Mouse (Mus musculus): Measurements from ENCODE around the gene Bcl2l13. TPM values are rescaled to one million over a fixed set of nuclear protein-coding genes. Genes with fewer than 3 reads are reported as not detected.

Bcl2l13 gene
- 10 to 100 TPM; 63.0 to 68.1 TPM for total RNA-seq (2021)
- long read RNA-seq, experiment 1, full-length matches to known transcripts: 25 of 40 reads
- long read RNA-seq, experiment 1, partial matches to known transcripts: 10 of 40 reads
- long read RNA-seq, experiment 1, other reads (novel, unspliced or antisense): 5 of 40 reads
- long read RNA-seq, experiment 2, full-length matches to known transcripts: 17 of 27 reads
- long read RNA-seq, experiment 2, partial matches to known transcripts: 4 of 27 reads
- long read RNA-seq, experiment 2, other reads (novel, unspliced or antisense): 6 of 27 reads

DNA sequence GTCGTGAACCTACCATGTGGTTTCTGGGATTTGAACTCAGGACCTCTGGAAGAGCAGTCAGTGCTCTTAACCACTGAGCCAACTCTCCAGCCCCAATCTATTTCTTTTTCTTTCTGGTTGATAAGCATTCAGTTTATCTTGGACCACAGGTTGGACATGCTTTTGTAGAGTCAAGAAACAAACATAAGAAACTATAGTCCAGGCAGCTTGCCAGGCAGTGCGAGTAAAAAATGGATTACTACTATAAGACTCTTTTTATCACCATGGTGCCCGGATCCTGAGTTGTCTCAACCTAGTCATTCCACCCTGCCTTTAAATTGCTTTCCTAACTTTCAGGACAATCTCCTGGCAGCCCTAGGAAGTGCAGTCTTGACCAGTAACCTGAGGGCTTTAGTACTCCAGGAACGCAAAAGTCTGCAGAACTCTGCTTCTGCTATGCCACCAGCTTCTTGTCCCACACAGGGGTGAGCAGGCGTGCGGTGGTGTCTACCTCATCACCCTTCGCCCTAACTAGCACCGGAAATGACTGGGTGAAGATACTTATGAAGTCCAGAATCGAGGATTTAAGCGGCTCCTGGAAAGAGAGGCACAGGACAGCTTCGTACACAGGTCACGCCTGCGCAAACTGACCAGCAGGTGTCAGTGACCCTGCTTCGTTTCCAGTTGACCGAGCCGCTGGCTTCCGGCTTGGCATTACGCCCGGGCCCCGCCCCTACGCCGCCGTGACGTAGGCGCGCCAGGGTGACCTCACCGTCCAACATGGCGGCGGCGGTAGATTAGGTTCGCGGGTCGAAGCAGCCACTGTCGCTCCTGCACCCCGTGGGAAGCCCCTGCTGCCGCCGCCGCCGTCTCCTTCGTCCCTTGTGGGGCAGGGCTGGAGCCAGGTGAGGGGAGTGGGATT, at the start of gene Bcl2l13:
TSS of gene Bcl2l13 (plus strand) at position 739 of the 901 bp plus-strand sequence.
- peak; percentile 97 to 98 for DNase-seq

DNA sequence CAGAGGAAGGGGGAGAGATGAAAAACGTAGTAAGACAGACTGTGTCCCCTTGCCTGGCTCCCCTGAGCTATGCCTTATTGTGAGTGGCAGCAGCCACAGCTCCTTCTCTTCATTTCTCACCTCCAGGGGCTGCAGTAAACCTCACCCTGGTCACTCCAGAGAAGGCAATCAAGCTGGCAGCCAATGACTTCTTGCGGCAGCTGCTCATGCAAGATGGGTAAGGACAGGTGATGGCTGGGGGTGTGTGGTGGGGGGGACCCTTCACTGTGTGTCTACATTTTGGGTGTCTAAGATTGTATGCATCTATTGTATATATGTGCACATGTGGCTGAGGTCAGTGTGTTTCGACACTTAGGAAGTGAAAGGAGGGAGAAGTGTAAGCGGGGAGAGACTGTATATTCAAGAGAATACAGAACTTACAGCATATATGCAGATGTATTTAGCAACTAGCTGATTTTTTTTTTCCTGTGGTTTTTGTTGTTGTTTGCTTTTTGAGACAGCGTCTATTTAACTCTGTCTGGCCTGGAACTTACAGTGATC, 47.9 kb upstream of the Bcl2l13 start:
- no peak for DNase-seq

DNA sequence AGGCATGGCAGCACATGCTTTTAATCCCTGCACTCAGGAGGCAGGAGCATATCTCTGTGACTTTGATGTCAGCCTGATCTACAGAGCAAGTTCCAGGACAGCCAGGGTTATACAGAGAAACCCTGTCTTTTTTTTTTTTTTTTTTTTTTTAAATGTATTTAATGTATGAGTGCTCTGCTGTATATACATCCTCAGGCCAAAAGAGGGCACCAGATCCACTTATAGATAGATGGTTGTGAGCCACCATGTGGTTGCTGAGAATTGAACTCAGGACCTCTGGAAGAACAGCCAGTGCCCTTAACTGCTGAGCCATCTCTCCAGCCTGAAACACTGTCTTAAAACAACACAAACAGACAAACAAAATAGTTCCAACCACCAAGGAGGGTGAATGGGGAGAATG, 47.1 kb upstream of the Bcl2l13 start:
- no peak for DNase-seq

DNA sequence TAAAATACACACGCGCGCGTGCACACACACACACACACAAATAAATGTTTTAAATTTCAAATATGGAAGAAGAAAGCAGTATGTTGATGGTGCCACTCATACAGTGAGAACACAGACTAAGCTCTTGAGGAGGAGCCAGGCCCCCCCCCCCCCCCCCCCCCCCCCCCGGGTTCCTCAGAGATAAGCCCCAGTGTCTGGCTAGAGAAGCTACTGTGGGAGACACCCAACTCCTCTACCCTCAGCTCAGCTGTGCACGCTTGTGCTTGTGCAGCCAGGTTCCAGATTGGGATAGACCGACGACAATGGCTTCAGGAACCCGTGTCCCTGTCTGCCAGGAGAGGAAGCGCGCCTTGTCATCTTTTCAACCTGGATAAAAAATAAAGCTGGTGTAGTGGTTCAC, 45.9 kb upstream of the Bcl2l13 start:
- DNase-seq: no peak

DNA sequence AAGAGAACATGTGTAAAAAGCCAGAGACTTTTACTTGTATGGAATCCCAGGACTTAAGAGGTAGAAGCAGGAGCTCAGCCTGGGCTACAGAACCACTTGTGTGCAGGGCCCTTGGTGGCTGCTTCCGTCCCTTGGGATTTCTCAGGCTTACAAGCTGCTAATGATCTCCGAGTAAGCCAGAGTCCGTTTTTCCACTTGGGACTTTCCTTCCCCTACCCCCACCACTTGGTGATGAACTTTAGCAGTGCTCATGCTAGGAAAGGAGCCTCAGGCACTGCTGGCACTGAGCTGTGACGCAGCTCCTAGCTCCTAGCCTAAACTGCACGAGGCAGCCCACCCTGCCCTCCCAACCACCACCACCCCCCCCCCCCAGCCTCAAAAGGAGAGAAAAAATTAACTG, 45.3 kb upstream of the Bcl2l13 start:
- no peak for DNase-seq

DNA sequence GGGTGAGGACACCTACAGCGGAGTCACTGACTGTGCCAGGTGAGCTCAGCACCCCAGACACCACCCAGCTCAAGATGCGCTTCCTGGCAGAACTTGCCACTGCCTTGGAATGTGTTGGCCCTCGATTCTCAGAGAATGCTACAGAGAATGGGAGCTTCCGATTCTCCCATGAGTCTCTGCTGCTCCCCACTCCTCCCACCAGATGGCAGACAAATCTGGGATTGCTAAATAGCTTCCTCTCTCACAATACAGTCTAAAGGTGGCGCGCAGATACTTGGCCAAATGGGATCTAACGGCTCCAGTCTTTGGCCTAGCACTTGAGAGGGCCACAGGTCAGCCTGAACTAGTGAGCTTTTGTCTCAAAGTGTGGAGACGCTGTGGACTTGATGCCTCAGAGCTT, 43.1 kb upstream of the Bcl2l13 start:
- DNase-seq: no peak

DNA sequence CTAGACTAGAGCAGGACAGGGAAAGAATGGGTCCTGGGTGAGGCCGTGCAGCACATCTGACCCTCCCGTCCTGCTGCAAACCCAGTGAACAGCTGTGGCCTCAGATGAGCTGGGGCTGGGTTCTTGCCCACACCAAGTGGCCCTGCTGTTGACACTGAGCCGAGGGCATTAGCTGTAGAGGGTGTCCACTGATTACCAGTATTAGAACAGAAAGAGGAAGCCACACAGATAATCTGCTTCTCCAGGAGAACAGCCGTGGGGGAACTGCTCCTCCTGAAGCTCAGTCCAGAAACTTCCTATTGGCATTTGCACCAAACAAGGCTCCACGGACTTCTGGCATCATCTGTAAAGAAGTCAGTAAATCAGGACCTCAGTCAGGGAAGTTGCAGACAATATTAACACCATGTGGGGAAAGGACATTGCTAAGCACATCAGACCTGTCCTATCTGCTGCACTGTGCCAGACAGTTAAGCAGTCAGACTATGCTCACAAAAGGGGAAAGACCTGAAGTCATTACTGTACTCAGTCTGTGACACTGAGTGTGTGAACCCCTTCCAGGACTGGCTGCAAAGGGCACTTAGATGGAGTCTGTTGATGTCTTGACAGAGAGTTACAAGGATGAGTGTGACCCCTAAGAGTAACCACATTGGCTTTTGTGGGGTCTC, 40.5 kb upstream of the Bcl2l13 start:
- DNase-seq: no peak

DNA sequence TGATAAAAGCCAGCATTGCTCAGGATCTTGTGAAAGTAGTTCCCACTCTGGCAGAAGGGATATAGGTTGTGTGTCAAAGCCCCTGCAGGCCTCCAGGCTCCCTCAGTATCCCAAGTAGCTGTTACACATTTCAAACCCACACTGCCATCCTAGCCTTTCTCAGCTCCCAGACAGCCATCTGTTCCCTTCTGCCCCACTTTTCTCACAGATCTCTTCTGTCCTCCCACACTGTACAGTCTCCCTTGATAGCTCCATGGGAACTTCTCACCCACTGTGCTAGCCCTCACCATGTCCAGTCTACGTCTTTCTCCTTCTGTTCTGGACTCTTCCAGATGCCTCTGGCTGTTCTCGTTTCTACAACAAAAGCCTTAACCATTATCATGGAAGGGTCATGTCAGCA, 39.9 kb upstream of the Bcl2l13 start:
- no peak for DNase-seq

DNA sequence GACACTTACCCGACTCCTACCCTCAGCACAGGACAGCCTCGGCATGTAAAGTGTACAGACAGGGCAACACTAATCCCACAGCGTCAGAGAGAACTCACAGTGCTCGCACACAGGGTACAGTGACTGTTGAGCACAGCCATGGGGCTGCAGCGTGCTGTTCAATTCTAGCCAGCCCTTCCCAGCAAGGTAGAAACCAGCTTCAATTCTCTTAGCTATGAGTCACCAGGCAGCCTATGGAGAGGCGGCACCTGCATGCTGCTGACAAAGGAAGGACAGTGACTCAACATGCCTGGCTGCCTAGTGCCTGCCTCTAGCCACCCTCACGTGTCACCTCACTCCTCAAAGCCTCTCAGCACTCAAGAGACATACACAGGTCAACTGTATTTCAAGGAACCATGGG, 38.0 kb upstream of the Bcl2l13 start:
- DNase-seq: no peak

DNA sequence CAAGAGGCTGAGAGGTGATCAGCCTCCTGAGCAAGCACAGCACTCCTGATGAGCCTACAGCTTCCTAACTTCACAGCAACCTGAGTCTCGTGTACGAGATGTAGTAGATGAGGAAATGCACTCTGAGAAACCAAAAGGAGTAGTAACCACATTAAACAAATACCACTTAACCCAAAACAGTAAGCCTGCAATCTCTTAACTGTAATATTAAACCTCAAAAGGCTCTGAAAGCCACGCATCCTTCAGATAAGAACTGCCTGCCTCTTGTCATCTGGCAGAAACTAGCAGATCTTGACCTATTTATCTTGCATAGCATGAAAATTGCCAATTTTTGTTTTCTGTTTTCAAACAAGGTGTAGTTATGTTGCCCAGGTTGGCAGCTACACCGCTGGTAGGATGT, 37.1 kb upstream of the Bcl2l13 start:
- DNase-seq: no peak

DNA sequence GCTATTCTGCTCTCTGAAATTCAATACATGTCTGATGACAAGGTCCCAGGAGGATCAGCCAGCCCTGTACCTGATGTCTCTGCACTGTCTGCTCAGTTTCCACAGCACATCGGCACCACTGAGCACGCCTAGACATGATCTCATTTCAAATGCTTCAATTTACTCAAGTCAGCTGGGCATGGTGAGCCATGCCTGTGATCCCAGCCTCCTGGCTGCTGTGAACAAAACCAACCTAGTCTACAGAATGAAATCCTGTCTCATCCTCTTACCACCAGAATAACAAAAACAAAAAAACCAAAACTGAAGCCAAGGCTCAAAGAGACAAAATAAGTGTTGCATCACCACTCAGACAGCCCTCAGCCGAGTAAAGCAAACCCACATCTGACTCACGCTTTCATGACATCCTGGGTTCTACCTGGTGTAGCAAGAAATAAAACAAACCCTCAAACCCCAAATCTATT, 36.4 kb upstream of the Bcl2l13 start:
- DNase-seq: no peak

DNA sequence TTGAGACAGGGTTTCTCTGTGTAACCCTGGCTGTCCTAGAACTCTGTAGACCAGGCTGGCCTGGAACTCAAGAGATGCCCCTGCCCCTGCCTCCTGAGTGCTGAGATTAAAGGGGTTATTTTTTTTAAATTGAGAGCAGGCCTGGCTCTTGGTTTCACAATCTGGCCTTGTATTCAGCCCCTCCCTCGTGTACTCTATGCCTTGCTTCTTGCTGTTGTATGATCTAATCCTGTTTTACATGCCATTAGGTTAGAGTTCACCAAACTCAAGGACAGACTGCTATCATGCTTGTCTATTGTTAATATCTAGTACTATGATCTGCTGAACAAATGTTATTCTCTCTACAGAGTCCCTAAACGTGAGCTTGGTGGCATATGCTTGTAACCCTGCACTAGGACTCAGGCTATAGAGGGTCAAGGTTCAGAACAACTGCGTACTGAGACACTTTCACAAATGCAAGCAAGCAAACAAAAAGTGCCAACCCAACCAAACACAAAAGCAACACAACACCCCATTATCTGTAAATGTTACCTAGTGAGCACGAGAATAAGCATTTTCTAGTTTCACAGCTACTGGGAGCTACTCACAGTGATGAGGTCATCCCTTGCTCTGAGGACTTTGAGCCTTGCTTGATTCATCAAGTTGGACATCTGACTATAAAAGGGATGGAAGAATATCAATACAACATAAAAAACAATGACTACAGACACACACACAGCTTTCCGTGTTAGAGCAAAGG, 28.8 kb upstream of the Bcl2l13 start:
- no peak for DNase-seq

DNA sequence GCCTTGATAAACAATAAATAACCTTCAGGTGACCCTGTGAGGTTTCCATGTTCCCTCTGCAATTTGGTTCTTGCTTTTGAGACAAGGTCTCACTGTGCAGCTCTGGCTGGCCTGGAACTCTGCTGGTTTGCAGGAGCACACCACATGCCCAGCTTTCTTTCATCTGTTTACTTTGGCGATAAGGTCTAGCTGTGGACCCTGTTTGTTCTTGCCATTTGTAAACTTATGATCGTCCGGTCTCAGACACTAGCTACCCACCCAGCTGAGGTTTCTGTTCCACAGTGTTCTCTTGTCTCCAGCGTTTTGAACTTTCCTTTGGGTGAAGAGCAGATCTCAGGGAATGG, 28.3 kb upstream of the Bcl2l13 start:
- no peak for DNase-seq

DNA sequence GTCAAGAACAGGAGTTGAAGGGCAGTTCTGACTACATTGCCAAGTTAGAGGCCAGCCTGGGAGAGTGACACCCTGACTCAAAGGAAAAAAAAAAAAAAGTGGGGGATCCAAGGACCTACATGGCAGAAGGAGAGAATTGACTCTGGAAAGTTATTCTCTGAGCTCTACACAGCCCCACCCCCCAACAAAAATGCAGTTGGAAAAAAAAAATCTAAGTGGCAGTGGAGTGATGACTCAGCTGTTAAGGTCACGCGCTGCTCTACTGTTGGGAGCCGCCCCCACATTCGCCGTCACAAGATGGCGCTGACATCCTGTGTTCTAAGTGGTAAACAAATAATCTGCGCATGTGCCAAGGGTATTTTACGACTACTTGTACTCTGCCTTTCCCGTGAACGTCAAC, 24.0 kb upstream of the Bcl2l13 start:
- peak in 1 of 2 experiments; percentile 51 for DNase-seq

DNA sequence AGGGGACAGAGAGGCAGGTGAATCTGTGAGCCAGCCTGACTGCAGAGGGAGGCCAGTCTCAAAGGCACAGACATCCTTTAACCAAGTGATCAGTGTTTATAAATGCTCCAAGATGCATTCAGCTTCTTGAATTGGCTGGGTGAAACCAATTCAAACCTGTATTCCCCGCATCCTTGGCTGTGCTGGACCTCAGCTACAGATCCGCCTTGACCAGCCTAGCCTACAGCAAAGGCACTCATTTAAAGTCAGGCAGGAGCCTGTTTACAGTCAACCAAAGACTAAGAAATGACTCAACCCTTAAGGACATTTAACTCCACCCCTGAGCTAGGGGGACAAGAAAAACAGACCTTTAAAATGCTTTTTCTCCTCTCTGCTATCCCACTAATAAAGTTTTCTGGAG, 16.7 kb upstream of the Bcl2l13 start:
- DNase-seq: peak in 1 of 2 experiments; percentile 33

DNA sequence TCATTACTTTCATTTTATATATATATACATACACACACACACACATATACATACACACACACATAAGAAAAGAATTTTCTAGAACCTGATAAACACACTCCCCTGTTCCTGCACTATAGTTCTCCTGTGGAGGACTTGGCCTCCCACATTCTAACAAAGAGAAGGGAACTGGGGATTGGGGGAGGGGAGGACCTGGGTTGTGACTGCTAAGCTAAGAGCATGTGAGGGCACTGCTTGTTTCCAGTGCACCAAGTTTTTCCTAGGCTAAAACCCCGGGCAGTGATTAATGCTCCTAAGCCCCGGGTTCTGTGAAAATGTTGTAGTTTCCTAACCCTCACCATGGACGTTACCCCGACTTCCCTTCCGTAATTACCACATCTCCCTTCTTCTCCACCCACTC, 15.9 kb upstream of the Bcl2l13 start:
- DNase-seq: peak; percentile 50 to 73

DNA sequence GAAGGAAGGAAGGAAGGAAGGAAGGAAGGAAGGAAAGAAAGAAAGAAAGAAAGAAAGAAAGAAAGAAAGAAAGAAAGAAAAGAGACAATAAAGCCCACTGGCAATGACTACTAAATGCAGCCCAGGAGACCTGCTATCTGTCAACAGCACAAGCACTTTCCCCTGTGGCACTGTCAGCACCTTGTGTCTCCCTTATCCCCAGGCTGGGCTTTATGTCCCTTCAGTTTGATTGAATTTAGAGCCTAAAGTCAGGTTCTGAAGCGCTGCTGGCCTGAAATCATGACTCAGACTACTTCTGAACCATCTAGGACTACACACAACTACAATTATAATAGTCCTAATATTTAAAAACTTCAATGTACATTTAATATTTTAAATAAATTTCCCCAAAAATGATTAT, 15.1 kb upstream of the Bcl2l13 start:
- no peak for DNase-seq

DNA sequence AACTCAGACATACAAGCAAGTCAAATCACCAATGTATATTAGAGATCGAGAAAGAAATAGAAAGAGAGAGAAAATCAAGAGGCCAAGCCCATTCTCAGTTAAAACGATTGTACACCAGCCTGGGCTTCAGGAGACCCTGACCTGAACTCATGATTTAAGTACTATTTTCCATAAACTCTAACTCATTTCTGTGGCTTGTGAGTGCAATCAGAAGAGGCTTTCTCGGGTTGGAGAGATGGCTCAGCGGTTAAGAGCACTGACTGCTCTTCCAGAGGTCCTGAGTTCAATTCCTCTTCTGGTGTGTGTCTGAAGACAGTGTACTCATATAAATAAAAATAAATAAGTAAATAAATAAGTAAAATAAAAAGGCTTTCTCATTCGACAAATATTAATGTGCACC, 14.3 kb upstream of the Bcl2l13 start:
- DNase-seq: no peak

DNA sequence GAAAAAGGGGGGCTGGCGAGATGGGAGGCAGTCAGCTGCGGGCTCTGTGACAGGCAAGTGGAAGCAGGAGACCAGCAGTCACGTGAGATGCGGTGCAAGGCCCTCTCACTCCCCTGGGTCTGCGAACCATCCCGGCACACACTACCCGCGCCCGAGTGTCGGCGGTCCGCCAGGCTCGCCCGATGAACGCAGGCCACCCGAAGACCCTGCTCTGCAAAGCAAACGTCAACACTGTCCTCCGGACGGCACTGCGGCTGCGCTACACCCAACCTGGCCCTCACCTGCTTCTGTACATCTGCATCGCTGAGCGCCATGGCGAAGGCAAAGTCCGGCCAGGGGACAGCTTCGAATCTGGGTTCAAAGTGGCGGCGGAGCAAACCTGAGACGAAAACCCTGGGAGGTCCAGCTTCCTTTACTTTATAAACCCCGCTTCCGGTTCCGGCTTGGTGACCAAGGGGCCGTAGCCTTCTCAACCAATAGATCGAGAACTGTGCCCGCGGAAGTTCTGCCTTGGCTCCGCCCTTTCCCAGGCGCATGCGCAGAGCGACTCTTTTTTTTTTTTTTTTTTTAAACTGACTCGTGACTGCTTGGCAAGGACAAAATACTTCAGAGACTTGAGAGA, 13.6 kb upstream of the Bcl2l13 start, which contains the start of gene Atp6v1e1:
TSS of gene Atp6v1e1 (minus strand) at position 487 of the 622 bp plus-strand sequence.
- DNase-seq: peak; percentile 92 to 93

DNA sequence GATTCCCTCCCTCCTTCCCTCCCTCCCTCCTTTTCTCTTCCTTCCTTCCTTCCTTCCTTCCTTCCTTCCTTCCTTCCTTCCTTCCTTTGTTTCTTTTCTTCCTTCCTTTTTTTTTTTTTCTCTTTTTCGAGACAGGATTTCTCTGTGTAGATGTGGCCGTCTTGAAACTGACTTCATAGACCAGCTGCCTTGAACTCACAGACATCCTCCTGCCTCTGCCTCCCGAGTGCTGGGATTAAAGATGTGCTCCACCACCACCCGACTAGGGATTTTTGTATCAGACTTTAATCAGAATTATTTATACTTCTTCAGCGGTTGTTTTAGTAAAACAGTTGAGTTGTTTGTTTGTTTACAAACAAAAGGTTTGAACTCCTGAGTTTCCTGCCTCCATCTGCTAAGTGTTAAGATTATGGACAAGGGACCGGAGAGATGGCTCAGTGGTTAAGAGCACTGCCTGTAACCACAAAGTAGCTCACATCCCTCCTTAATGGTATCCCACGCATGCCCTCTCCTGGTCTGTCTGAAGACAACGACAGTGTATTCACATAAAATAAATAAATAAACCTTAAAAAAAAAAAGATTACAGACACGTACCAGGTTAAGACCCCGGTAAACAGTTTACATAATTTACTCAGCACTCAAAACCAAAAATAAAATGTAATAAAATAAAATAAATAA, 12.9 kb upstream of the Bcl2l13 start:
- peak in 1 of 2 experiments; percentile 53 for DNase-seq

DNA sequence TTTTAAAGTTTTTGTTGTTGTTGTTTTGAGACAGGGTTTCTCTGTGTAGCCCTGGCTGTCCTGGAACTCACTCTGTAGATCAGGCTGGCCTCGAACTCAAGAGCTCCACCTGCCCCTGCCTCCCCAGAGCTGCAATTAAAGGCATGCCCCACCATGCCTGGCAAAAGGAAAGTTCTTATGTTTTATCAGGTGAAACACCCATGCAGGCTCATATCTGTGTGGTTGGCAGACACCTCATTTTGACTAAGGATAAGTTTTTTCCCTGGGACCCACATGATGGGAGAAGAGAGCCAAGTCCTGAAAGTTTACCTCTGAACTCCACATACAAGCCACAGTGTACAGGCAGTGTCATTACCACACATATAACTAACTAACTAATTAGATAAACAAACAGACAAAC, 6.0 kb upstream of the Bcl2l13 start:
- no peak for DNase-seq
